In the genomic region with DNA sequence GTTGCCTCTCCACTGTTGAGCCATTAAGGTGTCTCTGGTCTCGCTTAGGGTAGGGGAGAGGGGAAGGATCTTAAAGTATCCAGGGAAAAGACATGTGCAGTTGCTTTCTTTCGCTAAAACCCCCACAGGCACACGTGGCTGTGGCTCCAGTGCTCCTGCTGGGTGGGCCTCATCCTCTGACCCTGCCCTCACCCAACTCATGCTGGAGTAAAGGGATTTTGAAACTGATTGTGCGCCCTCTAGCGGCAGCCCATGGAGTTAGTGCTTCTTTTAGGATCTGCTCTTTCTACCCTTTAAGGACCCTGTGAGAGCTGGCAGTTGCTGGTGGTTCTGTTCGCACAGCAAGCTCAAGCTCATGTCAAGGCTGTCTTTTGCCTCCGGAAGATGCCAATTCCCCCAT, we compare ENCODE assay signal across 7 mouse cellular contexts. TPM values are rescaled to one million over a fixed set of nuclear protein-coding genes. Genes with fewer than 3 reads are reported as not detected.
A peak's percentile ranks its signal among the peaks of the same experiment; 100 is the strongest.
DNase-seq lines count a peak whose midpoint lies in the region; ATAC-seq and TF ChIP-seq lines count a peak whose summit lies in the region.

No protein-coding gene starts in this region.

- in situ Hi-C loops in ES-E14 (cut with MboI; ENCODE audit: low sequenced_read_pairs in 2 of 2, unreplicated experiment in 2 of 2): no loop called here

- no peak overlapping the region for H3K4me3 ChIP-seq in kidney, embryonic 16.5 days (ENCODE audit: low read length)
- H3K4me3 ChIP-seq in ES-E14 (ENCODE audit: insufficient read depth in 1 of 2, low read depth in 1 of 2, low read length in 2 of 2, poor library complexity in 1 of 2, severe bottlenecking in 1 of 2): no peak overlapping the region
- no peak overlapping the region for H3K4me3 ChIP-seq in bone marrow macrophage, adult 2 months (ENCODE audit: insufficient read depth, low read length)

- H3K4me2 ChIP-seq in kidney, embryonic 16.5 days (replicated peaks; ENCODE audit: low read depth, low read length): no peak overlapping the region

- H3K9ac ChIP-seq in kidney, embryonic 16.5 days (replicated peaks; ENCODE audit: low read length): no peak overlapping the region
- no peak overlapping the region for H3K9ac ChIP-seq in ES-E14 (ENCODE audit: insufficient read depth, low read depth, low read length, poor library complexity, severe bottlenecking)

- 19% methylated on average over 7 of the region's 7 CpGs for WGBS in kidney, embryonic 16.5 days

- TF ChIP-seq CTCF in bone marrow macrophage, adult 2 months (IDR thresholded peaks at IDR 0.05; ENCODE audit: low read depth, low read length): peak; percentile 95

- TF ChIP-seq POLR2A in bone marrow macrophage, adult 2 months (IDR thresholded peaks at IDR 0.05; ENCODE audit: borderline replicate concordance, low read depth, low read length): no peak

- 0 out of 2 replicates have a peak, but pooled peaks cover 3% of the 10 kb centered on the region for H3K4me1 ChIP-seq in kidney, embryonic 16.5 days (ENCODE audit: insufficient read depth, low read length)
- H3K4me1 ChIP-seq in ES-E14 (ENCODE audit: control insufficient read depth in 2 of 2, insufficient read depth in 2 of 2, low read length in 2 of 2, poor library complexity in 1 of 2): peaks cover 2 to 16% of the 10 kb centered on the region in 2 experiments; a peak in 2 of 4 replicates
- H3K4me1 ChIP-seq in bone marrow macrophage, adult 2 months (ENCODE audit: control insufficient read depth, insufficient read depth, low read length): no peaks in the 10 kb centered on the region

- peak; percentile 74 for DNase-seq in kidney, adult 18-20 months
- DNase-seq in ES-E14 (ENCODE audit: low read depth, low spot score): peak; percentile 80
- DNase-seq in frontal cortex, postnatal 36 days (ENCODE audit: low spot score in 2 of 2): peak; percentile 66 to 73
- DNase-seq in lung, postnatal 14 days: peak; percentile 66
- DNase-seq in spleen, adult 12 weeks (ENCODE audit: low spot score): peak; percentile 47

- no peak overlapping the region for H3K27ac ChIP-seq in kidney, embryonic 16.5 days (ENCODE audit: low read length)
- no peak overlapping the region for H3K27ac ChIP-seq in ES-E14 (ENCODE audit: insufficient read depth, low read depth, low read length, poor library complexity, severe bottlenecking)
- no peak overlapping the region for H3K27ac ChIP-seq in bone marrow macrophage, adult 2 months (ENCODE audit: insufficient read depth, low read depth, low read length)

- H3K27me3 ChIP-seq in kidney, embryonic 16.5 days (ENCODE audit: insufficient read depth, low read length): no peaks in the 10 kb centered on the region

- H3K9me3 ChIP-seq in kidney, embryonic 16.5 days (ENCODE audit: low read length): no peaks in the 10 kb centered on the region
- H3K9me3 ChIP-seq in ES-E14 (ENCODE audit: control insufficient read depth, insufficient read depth, low read depth, low read length): no peaks in the 10 kb centered on the region

- H3K36me3 ChIP-seq in kidney, embryonic 16.5 days (ENCODE audit: insufficient read depth, low read length): peaks cover 36% of the 10 kb centered on the region
- H3K36me3 ChIP-seq in ES-E14 (ENCODE audit: control insufficient read depth, insufficient read depth, low read length, poor library complexity, severe bottlenecking): peaks cover 18% of the 10 kb centered on the region; the same call in 1 of the 2 replicates

- no peak for ATAC-seq in kidney, embryonic 16.5 days (ENCODE audit: low FRiP score, low TSS enrichment)

TF ChIP-seq in ES-E14, 5 proteins besides CTCF, POLR2A, EP300 and RAD21:
- TF ChIP-seq MAFK (IDR thresholded peaks at IDR 0.05; ENCODE audit: insufficient read depth, low read depth, low read length): no peak
- TF ChIP-seq ZC3H11A (IDR thresholded peaks at IDR 0.05; ENCODE audit: borderline replicate concordance, low read depth, low read length): 0 out of 2 replicates have a peak, but pooled peaks have one; percentile 11

RNA-seq across cellular contexts. Expression of a gene that starts 35.2 kb away (rescaled TPM):
- polyA plus RNA-seq in kidney, embryonic 16.5 days (2015; fragmentation: Nextera tagmentation; extraction: Ambion mirVana): 1.5 and 1.6 TPM in 2 replicates
- 0.18 and 0.32 TPM in 2 replicates for total RNA-seq in ES-E14 (2012; rRNA removed)
- polyA plus RNA-seq in bone marrow macrophage, adult 2 months (2012; ENCODE audit: insufficient read depth, insufficient read length, missing spikeins): not detected in 2 replicates

RNA-seq across cellular contexts. Expression of a gene that starts 59.7 kb away (rescaled TPM):
- polyA plus RNA-seq in kidney, embryonic 16.5 days (2015; fragmentation: Nextera tagmentation; extraction: Ambion mirVana): 32.4 and 38.1 TPM in 2 replicates
- 33.3 and 46.5 TPM in 2 replicates for total RNA-seq in ES-E14 (2012; rRNA removed)
- 41.3 and 45.3 TPM in 2 replicates for polyA plus RNA-seq in bone marrow macrophage, adult 2 months (2012; ENCODE audit: insufficient read depth, insufficient read length, missing spikeins)
